Mouse (Mus musculus): ENCODE results near the gene Cyp1b1. TPM values are rescaled to one million over a fixed set of nuclear protein-coding genes. Genes with fewer than 3 reads are reported as not detected.

Cyp1b1 gene
- polyA plus RNA-seq, 1 experiment: 5.4 TPM

DNA sequence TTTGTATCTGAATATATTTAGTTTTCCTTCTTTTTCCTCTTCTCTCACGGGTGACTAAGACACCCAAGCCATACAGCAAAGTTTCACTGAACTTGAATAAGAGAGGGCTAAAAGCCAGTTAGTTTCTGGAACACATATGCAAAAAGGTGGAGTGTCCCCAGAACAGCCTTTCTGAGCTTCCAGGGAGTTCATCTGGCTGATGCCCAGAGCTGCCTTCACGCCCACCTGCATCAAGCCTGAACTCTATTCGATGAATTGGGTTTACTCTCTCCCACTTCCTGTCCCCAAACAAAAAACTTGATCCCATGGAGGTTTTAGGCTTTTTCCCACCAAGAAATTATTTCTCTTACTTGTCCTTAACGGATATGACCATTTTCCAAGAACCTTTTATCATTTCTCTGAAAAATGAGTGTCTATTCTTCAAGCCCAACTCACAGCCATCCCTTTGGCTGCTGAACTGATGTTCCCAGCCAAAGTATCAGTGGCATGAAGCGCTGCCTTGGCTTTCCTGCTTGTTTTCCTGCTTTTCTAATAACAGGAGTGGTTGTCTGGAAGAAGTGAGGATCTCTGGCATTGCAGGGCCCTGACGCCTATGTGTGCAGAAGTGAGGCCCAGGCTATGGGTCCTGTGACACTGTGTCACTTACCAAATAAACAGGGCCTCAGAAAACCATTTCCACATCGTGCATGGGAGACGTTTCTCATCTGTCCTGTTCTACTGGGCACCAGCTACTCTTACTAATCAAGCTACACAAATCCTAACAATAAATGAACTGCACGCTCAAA is 9.0 kb downstream of the Cyp1b1 start:
- H3K27ac ChIP-seq (ENCODE audit: insufficient read depth, low read depth, low read length): no peak overlapping the region
- no peaks in the 10 kb centered on the region for H3K36me3 ChIP-seq (ENCODE audit: control insufficient read depth, insufficient read depth, low read length)
- peaks cover 4% of the 10 kb centered on the region; the same call in 1 of the 2 replicates for H3K27me3 ChIP-seq (ENCODE audit: control insufficient read depth, insufficient read depth, low read length)
- TF ChIP-seq POLR2A (IDR thresholded peaks at IDR 0.05; ENCODE audit: low read depth, low read length) (no peak), CTCF (IDR thresholded peaks at IDR 0.05; ENCODE audit: extremely low read depth, insufficient read length, insufficient replicate concordance, low read depth, low read length) (no peak)
- H3K4me1 ChIP-seq (ENCODE audit: control insufficient read depth, insufficient read depth, insufficient read length, low read length): no peaks in the 10 kb centered on the region
- whole genome bisulfite sequencing: 73% methylated on average over 9 of the region's 9 CpGs
- H3K4me3 ChIP-seq (ENCODE audit: low read depth, low read length): no peak overlapping the region

- TF ChIP-seq POLR2A (IDR thresholded peaks at IDR 0.05; ENCODE audit: low read depth, low read length): no peak
- TF ChIP-seq CTCF (IDR thresholded peaks at IDR 0.05; ENCODE audit: extremely low read depth, insufficient read length, insufficient replicate concordance, low read depth, low read length): no peak
- Histone ChIP-seq H3K4me3 (ENCODE audit: low read depth, low read length) (no peak overlapping the region), H3K27me3 (ENCODE audit: control insufficient read depth, insufficient read depth, low read length) (no peaks in the 10 kb centered on the region), H3K36me3 (ENCODE audit: control insufficient read depth, insufficient read depth, low read length) (no peaks in the 10 kb centered on the region), H3K4me1 (ENCODE audit: control insufficient read depth, insufficient read depth, insufficient read length, low read length) (no peaks in the 10 kb centered on the region), H3K27ac (ENCODE audit: insufficient read depth, low read depth, low read length) (no peak overlapping the region)
- 82% methylated on average over 5 of the region's 5 CpGs for WGBS
These were observed 14.0 kb downstream of the Cyp1b1 start for GRCm38 (mm10) chr17:79700871-79701270.

- no peaks in the 10 kb centered on the region for H3K27me3 ChIP-seq (ENCODE audit: control insufficient read depth, insufficient read depth, low read length)
- no peak overlapping the region for H3K4me3 ChIP-seq (ENCODE audit: low read depth, low read length)
- H3K36me3 ChIP-seq (ENCODE audit: control insufficient read depth, insufficient read depth, low read length): no peaks in the 10 kb centered on the region
- H3K27ac ChIP-seq (ENCODE audit: insufficient read depth, low read depth, low read length): no peak overlapping the region
- TF ChIP-seq POLR2A (IDR thresholded peaks at IDR 0.05; ENCODE audit: low read depth, low read length): no peak
- TF ChIP-seq CTCF (IDR thresholded peaks at IDR 0.05; ENCODE audit: extremely low read depth, insufficient read length, insufficient replicate concordance, low read depth, low read length): no peak
- no peaks in the 10 kb centered on the region for H3K4me1 ChIP-seq (ENCODE audit: control insufficient read depth, insufficient read depth, insufficient read length, low read length)
- WGBS: 5% methylated on average over 1 of the region's 1 CpGs
These were observed 15.7 kb downstream of the Cyp1b1 start for GRCm38 (mm10) chr17:79699197-79699596.

GRCm38 (mm10) chr17:79695541-79695940 is 19.3 kb downstream of the Cyp1b1 start:
- Histone ChIP-seq H3K27ac (ENCODE audit: insufficient read depth, low read depth, low read length) (no peak overlapping the region), H3K36me3 (ENCODE audit: control insufficient read depth, insufficient read depth, low read length) (no peaks in the 10 kb centered on the region), H3K27me3 (ENCODE audit: control insufficient read depth, insufficient read depth, low read length) (no peaks in the 10 kb centered on the region), H3K4me1 (ENCODE audit: control insufficient read depth, insufficient read depth, insufficient read length, low read length) (no peaks in the 10 kb centered on the region), H3K4me3 (ENCODE audit: low read depth, low read length) (no peak overlapping the region)
- TF ChIP-seq CTCF (IDR thresholded peaks at IDR 0.05; ENCODE audit: extremely low read depth, insufficient read length, insufficient replicate concordance, low read depth, low read length) (no peak), POLR2A (IDR thresholded peaks at IDR 0.05; ENCODE audit: low read depth, low read length) (no peak)
- 89% methylated on average over 6 of the region's 6 CpGs for WGBS

- Histone ChIP-seq H3K4me3 (ENCODE audit: low read depth, low read length) (no peak overlapping the region), H3K4me1 (ENCODE audit: control insufficient read depth, insufficient read depth, insufficient read length, low read length) (no peaks in the 10 kb centered on the region), H3K27ac (ENCODE audit: insufficient read depth, low read depth, low read length) (no peak overlapping the region), H3K36me3 (ENCODE audit: control insufficient read depth, insufficient read depth, low read length) (no peaks in the 10 kb centered on the region), H3K27me3 (ENCODE audit: control insufficient read depth, insufficient read depth, low read length) (no peaks in the 10 kb centered on the region)
- no peak for TF ChIP-seq POLR2A (IDR thresholded peaks at IDR 0.05; ENCODE audit: low read depth, low read length)
- no peak for TF ChIP-seq CTCF (IDR thresholded peaks at IDR 0.05; ENCODE audit: extremely low read depth, insufficient read length, insufficient replicate concordance, low read depth, low read length)
- 80% methylated on average over 4 of the region's 4 CpGs for WGBS
These were observed 19.8 kb downstream of the Cyp1b1 start for GRCm38 (mm10) chr17:79695106-79695505.

GRCm38 (mm10) chr17:79670837-79671236 is 44.0 kb downstream of the Cyp1b1 start:
- Histone ChIP-seq H3K27ac (ENCODE audit: insufficient read depth, low read depth, low read length) (no peak overlapping the region), H3K4me3 (ENCODE audit: low read depth, low read length) (no peak overlapping the region), H3K4me1 (ENCODE audit: control insufficient read depth, insufficient read depth, insufficient read length, low read length) (no peaks in the 10 kb centered on the region), H3K36me3 (ENCODE audit: control insufficient read depth, insufficient read depth, low read length) (no peaks in the 10 kb centered on the region), H3K27me3 (ENCODE audit: control insufficient read depth, insufficient read depth, low read length) (no peaks in the 10 kb centered on the region)
- TF ChIP-seq POLR2A (IDR thresholded peaks at IDR 0.05; ENCODE audit: low read depth, low read length) (no peak), CTCF (IDR thresholded peaks at IDR 0.05; ENCODE audit: extremely low read depth, insufficient read length, insufficient replicate concordance, low read depth, low read length) (no peak)
- 79% methylated on average over 2 of the region's 2 CpGs for WGBS

DNA sequence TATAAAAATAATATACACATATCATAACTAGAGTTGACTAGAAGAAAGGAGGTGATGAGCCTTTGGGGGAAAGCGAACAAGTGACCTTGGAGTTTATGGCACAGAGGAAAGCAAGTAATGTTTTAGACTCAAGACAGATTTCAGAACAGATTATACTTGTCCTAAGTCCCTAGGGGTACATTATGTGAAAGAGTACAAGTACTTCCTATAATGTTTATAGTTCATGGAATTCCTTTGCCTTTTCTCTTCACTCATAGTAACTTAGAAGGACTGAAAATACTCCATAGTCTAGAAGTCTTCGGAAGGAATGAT is 50.8 kb downstream of the Cyp1b1 start:
- Histone ChIP-seq H3K27me3 (ENCODE audit: control insufficient read depth, insufficient read depth, low read length) (no peaks in the 10 kb centered on the region), H3K4me3 (ENCODE audit: low read depth, low read length) (no peak overlapping the region), H3K4me1 (ENCODE audit: control insufficient read depth, insufficient read depth, insufficient read length, low read length) (no peaks in the 10 kb centered on the region), H3K36me3 (ENCODE audit: control insufficient read depth, insufficient read depth, low read length) (no peaks in the 10 kb centered on the region), H3K27ac (ENCODE audit: insufficient read depth, low read depth, low read length) (no peak overlapping the region)
- TF ChIP-seq POLR2A (IDR thresholded peaks at IDR 0.05; ENCODE audit: low read depth, low read length) (no peak), CTCF (IDR thresholded peaks at IDR 0.05; ENCODE audit: extremely low read depth, insufficient read length, insufficient replicate concordance, low read depth, low read length) (no peak)
- 89% methylated on average over 2 of the region's 2 CpGs for WGBS

Measured in small intestine, adult 2 months (tissue).